Mouse (Mus musculus): Measurements from ENCODE around the gene Ptx3.
"Not testable (repeated sequence)": the region's sequence is repeated elsewhere in the genome, so short reads cannot be mapped to it uniquely, and the experiment has no call there.

The Ptx3 gene

DNA sequence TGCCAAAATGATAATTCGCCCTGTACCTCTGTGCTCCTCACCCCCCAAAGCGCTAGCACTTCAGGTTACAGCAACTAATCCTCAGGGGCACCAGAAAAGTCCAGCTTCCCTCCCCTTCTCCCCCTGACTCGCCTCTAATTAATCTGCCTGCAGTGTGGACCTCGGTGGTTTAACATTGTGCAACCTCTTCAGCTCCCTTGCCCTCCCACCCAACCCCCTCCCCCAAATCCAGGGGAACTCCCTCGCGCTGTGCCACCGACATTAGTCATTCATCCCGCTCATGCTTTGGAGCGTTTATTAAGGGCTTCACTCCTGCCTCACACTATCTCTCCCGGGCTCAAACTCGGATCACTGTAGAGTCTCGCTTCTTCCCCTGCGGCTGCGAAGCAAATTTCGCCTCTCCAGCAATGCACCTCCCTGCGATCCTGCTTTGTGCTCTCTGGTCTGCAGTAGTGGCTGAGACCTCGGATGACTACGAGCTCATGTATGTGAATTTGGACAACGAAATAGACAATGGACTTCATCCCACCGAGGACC is at the start of gene Ptx3:
Gene Ptx3, plus strand, starts transcription at position 256 of the 537 bp plus-strand sequence.
- no peak for DNase-seq

DNA sequence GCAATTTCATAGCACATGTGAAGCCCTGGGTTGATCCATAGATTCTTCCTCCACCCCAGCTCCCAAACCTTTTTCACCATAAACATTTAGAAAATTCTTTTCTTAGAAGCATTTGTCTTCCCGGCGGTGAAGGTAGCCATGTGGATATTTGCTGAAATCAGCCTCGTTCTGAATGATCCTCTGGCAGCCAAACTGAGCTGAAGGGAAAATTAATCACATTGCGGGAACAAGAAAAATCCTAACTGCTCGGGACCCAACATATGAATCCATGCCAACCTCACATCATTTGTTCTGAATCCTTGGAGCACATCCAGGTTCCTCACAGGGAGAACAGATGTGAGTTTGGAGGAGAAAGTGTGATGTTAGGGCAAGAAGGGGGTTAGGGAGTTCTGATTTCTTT is 46.8 kb upstream of the Ptx3 start:
- no peak for DNase-seq

DNA sequence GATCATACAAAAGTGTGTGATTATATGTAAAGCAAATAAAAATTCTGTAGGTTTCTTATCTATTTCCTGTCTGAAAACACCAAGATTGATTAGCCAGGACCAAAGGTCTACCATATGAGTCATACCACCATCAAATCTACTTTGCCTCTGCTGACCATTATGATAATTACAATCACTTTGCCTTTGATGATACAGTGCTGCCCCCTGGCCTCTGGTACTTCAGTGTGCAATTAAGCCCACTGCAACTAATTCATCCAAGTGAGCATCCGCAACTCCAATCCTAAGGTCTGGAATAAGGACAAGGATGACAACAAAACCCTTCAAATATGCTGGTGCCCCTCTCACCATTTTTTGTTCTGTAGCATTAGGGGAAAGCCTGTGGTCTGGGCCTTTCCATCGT is 40.1 kb upstream of the Ptx3 start:
- no peak for DNase-seq

DNA sequence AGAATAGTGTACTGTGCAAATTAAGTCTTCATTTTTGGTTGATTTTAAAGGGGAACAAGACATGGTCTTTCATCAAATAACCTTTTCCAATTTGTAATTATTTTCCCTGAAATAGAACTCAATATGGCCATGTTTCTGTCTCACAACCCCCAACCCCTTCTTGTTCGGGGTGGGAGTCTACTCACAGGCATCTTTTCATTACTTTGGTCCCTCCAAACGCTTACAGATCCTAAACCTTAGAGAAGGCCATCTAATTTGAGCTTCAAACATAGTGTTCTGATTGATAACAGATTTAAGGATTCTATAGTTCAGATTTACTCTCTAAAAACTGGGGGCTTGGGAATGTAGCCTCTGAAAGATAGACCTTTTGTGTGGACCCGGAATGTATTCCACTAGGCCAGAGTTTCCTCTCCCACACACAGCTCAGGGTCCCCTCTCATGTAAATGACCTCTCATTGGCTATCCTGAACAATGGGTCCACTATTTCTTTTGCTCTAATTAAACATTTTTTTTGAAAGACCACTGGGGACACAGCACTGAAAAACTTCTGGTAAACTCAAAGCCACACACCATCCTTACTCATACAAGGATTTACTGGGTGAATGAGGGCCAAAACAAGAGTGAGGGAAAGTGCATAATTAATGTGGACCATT is 25.7 kb upstream of the Ptx3 start:
- DNase-seq, result no peak

DNA sequence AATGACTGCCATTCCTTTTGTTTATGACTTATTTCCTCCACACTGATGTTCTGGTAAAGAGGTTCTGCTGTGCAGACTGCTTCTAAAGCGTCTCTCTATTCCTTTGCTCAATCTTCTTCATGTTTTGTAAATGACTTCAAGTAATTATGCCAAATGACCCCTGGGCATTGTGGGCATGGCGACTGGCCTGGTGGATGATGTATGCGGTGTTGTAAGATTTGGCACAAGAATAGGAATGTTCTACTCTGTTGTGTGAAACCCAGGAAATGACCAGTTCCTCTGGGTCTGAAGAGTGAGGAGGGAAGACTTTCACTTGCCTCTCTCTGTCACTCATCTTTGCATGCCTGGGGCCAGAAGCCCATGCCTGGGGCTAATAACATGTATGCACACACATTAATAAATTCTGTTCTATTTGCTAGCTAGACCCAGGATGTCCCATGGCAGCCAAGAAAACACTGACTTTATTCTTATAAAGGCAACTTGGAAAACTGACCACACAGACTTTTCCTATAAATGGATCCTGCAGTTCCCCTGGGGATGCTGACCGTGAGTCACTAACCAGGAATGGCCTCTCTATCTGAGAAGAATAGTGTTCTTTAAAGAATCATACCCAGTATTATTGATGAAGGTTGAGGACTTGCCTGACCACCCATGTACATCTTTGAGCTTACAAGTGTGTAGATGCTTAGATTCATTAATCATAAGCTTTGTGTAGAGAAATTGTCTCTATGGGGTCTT is 10.7 kb upstream of the Ptx3 start:
- no peak for DNase-seq

- DNase-seq, result no peak
Measured at GRCm38 (mm10) chr3:66213524-66213923, 6.2 kb upstream of the Ptx3 start.

DNA sequence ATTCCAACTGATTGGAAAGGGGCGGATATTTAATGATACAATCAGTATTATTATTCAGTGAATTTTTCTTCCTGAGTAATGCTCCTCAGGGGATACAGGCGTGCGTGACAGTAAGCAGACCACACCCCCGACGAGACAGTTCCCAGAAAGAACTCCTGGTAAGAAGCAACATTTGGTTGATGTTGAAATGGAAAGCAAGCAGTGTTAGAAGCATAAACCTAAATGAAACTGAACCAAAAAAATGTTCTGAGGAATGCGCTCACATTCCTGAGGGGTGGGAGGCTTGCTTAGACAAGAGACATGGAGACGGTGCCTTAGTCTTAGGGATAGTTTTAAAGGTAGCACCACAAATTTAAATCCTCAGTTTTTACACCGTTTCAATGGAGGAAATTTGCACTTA is 4.0 kb upstream of the Ptx3 start:
- DNase-seq, result no peak

DNA sequence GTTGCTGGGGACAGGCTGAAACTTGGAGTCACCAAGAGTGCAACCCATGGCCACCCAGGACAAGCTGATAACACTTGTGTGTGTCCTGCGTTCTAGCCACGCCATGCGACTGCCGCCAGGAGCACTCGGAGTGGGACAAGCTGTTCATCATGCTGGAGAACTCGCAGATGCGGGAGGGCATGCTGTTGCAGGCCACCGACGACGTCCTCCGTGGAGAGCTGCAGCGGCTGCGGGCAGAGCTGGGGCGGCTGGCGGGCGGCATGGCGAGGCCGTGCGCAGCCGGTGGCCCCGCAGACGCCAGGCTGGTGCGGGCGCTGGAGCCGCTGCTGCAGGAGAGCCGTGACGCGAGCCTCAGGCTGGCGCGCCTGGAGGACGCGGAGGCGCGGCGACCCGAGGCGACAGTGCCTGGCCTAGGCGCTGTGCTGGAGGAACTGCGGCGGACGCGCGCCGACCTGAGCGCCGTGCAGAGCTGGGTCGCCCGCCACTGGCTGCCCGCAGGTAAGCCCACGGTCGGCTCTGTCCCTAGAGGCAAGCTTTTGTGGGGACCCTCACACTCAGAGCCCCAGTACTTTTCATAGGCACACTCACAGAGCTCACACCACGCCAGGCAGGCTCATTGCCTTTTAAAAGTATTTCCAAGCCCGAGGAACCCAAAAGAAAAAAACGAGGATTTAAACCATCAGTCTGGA is 988 bp downstream of the Ptx3 start:
- no peak for DNase-seq

DNA sequence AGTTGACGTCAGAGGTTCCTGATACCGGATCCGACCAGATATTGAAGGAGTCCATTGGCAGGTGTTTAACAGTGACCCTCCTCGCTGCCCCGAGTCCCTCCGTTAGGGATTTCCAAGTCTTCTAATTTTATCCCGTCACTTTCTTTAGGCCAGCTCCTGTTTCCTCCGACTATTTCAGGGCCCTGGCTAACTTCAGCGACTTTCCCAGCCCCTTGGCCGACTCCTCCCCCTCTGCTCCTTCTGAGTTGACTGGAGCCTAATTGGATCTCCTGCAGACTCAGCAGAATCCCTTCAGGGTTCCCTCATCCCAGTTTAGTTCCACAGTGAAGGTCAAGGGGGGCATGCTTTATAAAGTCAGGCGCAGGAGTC is 1.5 kb downstream of the Ptx3 start:
- no peak for DNase-seq

DNA sequence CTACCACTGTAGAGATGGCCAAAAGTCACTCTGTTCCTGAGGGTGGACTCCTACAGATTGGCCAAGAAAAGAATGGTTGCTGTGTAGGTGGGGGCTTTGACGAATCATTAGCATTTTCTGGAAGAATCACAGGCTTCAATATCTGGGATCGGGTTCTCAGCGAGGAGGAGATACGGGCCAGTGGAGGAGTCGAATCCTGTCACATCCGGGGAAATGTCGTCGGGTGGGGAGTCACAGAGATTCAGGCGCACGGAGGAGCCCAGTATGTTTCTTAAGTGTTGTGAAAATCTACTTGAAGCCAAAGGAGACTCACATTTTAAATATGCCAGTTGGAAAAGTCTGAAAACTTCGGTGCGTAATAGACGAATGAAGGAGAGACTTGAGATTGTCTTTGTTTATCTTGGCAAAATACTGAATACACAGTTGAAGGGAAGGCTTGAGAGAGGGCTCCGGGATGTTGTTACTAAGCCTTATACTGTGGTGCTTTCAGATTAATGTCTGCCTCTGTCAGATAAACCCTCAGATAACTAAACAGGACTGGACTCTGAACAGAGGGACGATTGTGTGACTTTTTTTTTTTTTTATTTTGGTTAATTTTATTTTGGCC is 5.3 kb downstream of the Ptx3 start:
- DNase-seq, result no peak

- DNase-seq, result not testable (repeated sequence)
Measured at GRCm38 (mm10) chr3:66236234-66236871, 16.6 kb downstream of the Ptx3 start.

- DNase-seq, result no peak
Measured at GRCm38 (mm10) chr3:66240476-66240875, 20.8 kb downstream of the Ptx3 start.

GRCm38 (mm10) chr3:66251842-66252241 is 32.1 kb downstream of the Ptx3 start:
- DNase-seq, result no peak

GRCm38 (mm10) chr3:66254504-66255105 is 34.9 kb downstream of the Ptx3 start:
- DNase-seq, result no peak

- DNase-seq, result no peak
Measured at GRCm38 (mm10) chr3:66262319-66262718, 42.6 kb downstream of the Ptx3 start.

- DNase-seq, result no peak
Measured at GRCm38 (mm10) chr3:66263270-66263669, 43.6 kb downstream of the Ptx3 start.
